Mouse (Mus musculus) common myeloid progenitor, adult 5-6 weeks (primary cell): ENCODE data around the gene Ccser2. TPM values are rescaled to one million over a fixed set of nuclear protein-coding genes. Genes with fewer than 3 reads are reported as not detected.
A peak's percentile ranks its signal among the peaks of the same experiment; 100 is the strongest.

Source experiments
- ATAC-seq: replicated peaks from 2 replicates; pipeline ENCODE4 v1.8.0; 2016; ENCODE audit warnings: low read depth, mild to moderate bottlenecking, moderate TSS enrichment, inconsistent platforms; ENCODE audit not compliant: poor library complexity, severe bottlenecking
- total RNA-seq: library from RNA; stranded (forward); fragments of 200-1000, 187-1606 nt; gene quantifications from 2 replicates; pipeline ENCODE4 v1.2.3, GENCODE M21; 2017

Ccser2 gene
- total RNA-seq, 1 experiment from 2014 or later = 11.9 TPM

DNA sequence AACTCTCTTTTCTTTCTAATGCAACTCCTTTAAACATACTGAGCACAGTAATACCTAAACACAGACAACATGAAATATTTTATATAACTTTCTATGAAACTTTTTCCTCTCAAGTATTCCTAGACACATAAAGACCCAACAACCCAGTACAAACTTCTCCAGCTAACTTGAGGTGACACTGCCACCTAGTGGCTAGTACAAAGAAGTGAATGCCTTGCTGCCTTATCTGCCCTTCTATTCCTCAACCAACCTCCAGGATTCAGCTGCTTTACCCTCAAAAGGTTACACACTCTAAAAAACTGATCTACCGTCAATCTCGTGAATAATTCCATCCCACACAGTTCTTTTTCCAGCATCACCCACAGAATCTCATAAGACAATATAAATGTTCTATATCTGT, 16.4 kb downstream of the Ccser2 start:
- ATAC-seq = peak; percentile 94

DNA sequence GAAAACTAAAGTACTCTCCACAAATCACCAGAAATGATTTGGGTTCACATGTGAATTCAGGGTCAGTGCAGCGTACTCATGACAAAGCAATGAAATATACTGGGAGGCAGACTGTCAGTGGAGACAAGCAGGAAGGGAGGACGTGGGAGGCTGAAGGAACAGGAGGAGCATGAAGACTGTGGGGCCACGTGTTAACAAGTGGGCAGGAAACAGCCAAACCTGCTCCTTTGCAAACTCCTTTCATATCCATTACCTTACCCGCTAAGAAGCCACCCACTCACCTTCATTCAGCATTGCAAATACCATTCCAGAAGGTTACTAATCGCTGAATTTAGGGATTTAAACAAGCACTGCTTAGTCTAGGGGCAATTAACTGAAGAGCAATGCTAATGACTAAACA, 25.9 kb downstream of the Ccser2 start:
- no peak for ATAC-seq

DNA sequence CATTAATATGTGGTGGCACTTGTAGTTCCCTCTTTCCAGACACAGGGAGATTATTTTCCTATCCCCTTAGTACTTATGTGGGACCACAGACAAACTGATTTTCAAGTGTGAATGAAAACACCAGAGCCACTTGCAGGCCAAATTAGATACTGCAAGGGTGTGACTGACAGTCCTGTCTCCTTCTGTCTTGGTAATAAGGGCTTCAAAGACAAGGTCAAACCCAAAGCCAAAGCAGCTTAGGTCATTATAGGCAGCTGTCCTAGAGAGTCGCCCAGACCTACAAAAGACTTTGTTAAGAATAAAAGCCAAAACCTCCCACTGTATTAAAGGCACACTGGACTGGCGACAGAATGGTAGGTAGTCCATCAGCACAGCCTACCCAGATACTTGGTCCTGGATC, 30.6 kb downstream of the Ccser2 start:
- ATAC-seq = no peak

DNA sequence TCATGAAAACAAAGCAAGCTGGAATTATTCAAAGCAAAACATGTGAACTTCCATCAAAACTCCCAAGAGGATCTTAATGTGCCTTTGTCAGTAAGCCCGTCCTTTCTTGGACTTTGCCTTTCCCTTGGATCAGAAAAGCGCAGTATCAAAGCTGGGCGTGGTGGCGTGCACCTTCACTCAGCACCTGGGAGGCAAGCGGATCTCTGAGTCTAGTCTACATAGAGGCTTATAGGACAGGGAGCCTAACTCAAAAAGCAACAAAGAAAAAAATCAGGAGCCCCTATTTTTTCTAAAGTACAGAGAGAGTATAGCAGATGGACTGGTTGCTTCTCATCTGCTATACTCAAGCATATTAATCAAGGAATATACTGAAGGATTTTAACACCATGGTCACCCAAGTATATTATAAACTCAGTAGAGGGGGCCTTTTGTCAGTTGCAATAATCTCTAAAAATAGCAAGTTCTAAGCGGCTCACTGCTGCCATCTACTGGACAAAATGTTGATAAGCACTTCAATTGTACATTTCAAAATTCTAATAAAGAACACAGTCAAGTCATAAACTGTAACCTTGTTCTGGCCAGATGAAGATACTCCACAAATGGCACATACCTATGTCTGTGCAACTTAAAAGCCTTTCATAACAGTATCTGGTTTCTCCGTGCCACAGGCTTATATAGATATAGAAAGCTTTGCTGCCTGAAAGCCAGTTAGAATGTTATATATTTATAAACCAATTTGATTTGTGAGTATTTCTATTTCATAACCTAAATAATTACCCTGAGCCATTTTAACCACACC, 31.3 kb downstream of the Ccser2 start:
- ATAC-seq = peak; percentile 84

DNA sequence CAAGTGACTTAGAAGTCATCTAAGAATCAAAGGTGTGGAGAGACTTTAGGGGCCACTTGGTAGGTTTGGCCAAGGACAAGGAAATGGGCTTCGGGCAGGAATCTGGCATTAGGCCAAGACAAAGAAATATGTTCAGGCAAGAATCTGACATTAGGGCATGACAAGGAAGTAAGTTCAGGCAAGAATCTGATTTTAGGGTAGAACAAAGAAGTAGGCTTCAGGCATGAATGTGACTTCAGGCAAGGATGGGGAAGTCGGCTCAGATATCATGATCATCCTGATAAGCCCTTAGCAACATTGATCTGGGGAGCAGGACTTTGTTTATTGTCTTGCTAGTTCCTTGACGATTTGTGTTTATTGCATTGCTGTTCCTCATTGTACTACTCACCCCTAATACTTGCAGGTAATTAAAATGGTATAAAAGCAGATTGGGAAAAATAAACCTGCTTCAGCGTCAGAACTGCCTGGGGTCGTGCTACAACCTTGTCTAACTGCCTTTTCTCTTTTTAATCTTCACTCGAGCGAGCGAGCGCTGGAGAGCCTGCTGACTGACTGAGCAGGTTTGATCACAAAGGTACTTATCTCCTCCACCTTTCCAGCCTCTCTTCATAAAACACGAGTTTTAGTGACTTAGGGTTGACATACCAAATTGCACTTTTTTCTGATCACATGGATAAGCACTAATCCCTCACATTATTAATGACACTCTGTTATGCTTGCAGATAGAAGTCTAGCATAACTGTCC, 35.8 kb downstream of the Ccser2 start:
- peak; percentile 54 for ATAC-seq

DNA sequence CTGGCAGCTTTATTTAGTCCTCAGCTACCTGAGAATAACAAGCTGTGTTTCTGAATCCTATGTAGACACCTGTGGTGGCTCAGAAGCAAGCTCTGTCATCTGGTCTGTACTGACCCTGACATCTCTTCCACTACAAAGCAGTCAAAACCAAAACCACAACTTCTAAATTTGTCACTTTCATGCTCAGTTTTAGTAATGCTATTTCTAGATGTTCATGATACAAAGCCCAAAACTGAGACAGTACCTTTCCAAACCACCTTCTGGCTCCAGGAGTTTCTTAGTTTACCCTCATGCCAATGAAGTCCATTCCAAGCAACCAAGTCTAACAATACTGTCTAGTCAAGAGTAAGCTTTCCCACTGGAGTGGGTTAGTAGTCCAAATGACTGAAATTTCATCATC, 36.5 kb downstream of the Ccser2 start:
- ATAC-seq = no peak

DNA sequence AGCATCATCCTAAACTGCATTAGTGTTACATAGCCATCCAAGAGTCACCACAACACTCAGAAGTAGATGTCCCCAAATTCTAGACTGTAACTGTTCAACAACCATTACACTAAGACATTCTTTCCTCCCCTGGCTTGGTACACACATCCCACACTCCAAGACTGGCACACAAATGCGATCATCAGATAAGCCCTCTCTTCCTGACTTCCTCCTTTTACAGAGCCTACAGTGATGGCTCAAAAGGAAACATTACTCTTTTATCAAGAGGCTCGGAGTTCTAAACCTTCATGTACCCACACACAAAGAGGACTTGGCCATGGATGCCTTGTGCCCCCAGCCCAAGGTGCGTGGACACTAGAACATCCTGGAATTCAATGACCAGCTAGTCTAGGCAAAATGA, 45.2 kb downstream of the Ccser2 start:
- no peak for ATAC-seq

DNA sequence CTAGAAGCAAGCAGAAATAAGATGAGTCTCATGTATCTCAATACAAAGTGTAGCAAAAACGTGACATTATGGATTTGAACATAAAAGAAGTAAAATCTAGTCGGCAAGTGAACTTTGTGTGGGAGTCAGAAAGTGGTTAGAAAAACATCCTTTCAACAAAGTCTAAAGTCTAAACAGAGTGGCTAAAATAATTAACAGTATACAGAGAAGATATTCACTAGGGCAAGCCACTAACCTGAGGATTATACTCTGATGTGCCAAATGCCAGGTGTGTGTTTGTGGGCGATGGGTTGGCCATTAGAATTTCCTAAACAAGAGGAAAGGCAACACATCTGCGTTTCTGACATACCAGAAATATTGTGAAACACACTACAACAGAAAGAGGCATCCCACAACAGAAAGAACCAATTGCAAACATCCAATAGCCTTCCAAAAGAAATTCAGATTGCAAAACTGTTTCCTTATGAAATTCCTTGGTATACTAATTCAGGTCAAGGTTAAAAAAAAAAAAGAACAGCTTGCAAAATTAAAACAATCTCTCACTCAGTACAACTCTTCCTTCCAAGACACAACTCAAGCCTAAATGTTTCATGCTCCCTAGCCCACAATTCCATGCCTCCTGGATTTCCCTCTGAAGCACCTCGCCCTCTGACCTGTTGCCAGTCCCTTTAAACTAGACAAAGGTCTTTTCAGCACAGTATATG, 47.1 kb downstream of the Ccser2 start:
- ATAC-seq = no peak

DNA sequence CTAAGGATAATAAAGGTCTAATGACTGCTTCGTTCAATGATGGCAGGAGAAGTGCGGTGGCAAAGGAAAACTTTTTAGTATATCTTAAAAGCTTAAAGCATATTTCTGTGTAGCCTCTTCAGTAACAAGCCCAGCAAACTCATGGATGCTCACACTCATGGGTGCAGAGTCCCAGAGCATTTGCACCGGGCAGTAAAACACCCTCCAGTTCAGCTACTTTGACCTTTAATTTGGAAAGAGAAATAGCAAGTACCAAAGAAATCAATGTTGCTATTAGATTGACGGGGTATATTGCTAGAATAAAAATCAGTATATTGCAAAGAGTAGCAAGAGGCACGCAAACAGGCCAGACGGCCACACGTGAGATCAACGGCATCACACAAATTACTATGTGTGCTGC, 48.7 kb downstream of the Ccser2 start:
- no peak for ATAC-seq

DNA sequence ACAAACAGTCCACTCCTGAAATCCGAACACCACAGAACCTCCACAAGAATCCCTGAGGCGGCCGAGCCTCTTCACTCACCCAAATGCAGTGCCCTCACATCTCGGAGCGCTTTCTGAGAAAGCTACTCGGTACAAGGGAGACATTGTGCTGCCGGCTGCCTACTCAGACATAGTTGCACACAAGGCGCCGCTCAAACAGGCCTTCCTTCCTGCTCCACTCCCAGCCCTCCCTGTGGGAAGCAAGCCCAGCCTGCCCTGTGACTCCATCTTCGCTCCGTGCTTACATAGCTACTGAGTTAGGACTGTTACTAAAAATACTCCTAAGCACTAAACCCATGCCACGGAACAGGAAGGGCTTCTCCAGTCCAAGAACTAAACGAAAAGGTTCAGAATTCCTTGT, 49.4 kb downstream of the Ccser2 start:
- ATAC-seq = peak; percentile 37; the same call in 1 of the 2 replicates

DNA sequence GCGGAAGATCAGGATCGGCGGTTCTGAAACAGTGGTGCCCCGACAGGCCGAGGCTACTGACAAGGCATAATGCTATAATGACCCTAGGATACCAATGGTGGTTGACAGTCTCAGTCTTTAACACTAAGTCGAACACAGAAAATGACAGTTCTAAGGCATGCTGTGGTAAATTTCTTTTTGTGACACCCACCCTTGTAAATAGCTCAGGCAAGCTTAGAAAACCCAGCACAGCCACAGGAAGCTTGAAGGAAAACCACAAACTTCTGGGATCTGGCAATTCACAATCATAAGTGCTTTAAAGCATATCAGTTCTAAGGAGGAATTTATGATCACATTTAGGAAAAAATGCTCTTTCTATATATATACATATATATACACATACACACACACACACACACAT, 53.4 kb downstream of the Ccser2 start:
- ATAC-seq = peak; percentile 58; the same call in 1 of the 2 replicates

DNA sequence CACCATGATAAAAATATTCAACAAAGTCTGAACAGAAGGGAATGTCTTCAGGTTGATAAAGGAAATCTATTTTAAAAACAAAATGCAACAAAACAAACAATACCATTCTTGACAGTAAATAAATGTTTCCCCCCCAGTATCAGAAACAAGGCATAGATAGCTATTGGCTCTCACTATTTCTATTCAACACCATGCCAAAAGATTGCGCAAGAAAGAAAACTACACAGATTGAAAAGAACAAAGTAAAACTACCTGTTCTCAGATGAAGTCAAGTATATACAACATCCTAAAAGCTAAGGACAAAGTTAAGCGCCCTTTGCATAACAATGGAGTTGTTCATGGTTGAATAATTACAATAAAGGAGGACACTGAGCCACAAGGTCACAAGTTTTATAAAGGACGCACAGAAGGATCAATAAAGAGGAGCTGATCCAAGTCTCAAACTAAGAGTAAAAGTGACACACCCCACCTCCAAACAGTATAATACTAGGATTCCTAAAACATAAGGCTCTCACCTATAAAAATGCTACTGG, 54.0 kb downstream of the Ccser2 start:
- ATAC-seq = no peak

DNA sequence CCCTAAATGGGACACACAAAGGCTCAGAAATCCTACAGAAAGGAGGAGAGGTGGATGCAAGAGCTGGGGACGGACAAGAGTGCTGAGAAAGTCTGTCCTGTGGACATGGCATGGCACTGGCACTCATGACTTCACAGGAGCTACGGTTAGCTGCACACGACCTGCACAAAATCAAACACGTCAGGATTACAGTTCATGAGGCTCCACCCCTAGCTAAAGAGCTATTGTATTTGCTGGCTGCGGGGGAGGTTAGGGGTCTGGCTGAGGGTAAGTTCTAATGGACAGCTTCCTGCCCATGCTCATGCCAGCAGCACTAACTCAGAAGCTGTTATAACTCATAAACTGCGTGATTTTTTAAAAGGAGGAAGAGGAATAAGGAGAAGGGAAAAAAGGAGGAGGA, 56.8 kb downstream of the Ccser2 start:
- ATAC-seq = no peak

DNA sequence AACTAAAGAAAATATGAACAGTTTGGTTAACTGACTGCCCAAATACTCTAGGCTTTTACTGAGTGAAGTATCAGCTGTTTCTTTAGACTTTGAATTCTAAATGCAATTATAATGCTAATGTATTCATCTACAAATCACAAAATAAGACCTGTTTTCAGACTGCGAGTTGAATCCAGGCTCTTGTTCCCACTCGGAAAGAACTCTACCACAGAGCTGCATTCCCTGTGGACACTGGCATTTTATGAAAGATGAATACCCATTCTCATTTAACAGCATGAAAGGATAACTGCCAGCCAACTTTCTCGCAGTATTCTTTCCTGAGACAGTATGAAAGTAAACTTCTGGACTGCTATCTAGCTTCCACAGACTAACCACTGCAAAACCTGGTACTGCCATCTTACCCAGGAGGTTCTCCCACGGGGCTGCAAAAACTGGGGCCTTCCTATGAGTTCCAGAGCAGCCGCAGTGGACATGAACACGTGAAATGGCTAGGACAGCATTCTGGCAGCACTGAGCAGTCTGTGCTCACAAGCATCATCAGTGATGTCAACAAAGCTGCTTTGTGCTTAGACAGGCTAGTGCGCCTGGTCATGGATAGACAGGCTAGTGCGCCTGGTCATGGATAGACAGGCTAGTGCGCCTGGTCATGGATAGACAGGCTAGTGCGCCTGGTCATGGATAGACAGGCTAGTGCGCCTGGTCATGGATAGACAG, 62.6 kb downstream of the Ccser2 start:
- ATAC-seq = no peak

DNA sequence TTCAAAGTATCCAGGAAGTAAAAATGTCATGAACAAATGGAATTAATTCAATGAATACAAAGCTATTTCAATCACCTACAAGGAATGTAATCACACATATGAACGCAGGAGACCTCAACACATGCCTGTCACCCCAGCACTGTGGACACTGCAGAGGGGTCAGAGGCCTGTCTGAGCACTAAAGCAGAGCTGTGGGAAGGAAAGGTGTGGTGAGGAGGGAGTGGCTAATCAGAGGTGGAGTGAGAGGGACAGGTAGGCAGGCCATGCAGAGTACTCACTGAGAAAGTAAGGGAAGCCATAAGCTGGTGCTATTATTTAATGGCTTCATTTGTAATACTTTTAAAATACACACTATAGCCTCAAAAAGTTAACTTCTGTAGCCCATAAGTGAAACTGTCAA, 64.4 kb downstream of the Ccser2 start:
- ATAC-seq = no peak

DNA sequence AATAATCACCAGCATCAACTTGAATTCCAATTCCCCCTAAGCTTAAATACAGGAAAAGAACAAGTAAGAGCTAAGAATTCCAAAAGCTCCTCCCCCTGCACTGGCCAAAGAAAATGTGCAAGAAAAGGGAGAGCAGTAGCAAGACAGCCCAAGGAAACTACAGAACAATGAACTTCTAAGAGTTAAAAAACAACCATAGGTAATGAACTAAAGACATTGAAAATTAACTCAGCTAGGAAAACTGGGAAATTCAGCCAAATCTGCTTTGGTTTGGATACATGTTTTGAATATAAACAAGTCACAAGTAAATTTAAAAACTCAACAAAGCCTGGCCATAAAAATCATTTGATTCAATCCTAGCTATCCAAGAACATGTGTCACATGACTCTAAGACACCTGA, 67.7 kb downstream of the Ccser2 start:
- no peak for ATAC-seq

DNA sequence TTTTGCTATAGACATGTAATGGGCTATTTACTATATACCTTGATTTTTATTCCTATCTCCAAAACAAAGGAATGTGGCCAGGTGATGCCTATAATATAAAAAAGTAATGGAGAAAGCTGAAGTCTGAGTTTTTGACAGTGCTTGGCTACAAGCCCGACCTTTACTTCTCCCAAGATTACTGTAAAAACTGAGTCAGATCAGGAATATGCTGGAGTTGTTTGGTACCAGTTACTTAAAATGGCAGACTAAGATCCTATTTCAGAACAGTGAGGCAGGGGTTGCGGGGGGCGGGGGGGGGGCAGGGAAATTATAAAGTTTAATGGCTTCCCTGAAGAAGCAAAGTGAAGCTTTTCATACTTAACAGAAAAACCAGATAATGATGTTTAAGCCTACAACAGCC, 73.9 kb downstream of the Ccser2 start:
- ATAC-seq = no peak

DNA sequence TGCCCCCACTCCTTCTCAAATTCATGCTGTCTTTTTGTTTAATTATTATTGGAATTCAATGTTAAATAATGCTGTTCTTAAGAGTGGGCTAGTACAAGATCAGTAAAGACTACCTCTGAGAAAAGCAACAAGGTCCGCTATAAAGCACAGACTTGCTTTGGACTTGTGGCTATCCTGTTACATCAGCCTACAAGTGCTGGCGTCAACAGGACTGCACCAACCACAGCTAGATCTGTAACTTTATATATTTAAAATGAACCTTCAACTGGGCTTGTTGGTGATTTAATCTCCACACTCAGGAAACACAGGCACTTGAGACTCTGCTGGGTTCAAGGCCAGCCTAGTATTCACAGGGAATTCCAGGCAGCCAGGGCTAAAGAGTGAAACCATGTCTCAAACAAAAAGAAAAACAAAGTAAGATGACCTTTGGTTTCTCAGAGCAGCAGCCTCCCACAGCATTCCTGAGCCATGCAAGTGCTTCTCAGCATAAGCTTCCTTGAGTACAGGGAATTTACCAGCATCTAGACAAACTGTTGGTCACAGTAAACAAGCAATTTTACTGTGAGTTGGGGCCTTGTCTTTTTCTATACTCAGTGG, 75.7 kb downstream of the Ccser2 start:
- no peak for ATAC-seq

DNA sequence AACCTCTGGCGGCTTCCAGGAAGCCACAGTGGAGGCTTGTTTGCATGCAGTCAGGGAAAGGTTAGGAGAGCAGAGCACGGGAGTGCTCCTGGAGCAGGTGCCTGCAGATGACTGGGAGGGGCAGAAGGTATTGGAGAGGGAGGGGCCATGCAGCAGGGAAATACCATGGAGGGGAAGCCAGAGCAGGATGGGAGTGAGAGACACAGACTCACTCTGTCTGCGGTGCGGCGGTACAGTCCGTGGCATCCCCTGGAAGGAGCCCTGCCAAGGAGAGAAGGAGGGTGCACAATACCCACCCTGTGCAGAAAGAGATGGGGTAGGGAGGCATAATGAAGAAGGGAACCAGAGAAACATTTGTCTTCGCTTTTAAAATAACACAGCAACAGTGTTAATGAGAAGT, 78.4 kb downstream of the Ccser2 start:
- no peak for ATAC-seq

DNA sequence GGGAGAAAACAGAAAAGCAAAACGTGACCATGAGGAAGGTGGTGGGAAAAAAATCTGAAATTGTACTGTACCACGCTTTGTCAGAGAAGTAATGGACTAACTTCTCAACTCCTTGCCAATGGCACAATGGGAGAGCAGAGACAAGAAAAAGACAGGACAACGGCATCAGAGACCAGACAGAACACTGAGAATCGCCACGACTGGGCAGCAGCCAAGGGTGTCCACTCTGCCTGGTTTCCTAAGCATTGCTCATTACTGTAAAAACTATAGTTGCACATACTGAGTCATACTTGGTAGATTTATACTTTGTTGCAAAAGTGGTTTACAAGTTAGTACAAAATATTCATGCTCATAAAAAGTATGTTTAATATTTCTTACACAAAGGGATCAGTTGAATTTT, 82.9 kb downstream of the Ccser2 start:
- ATAC-seq = no peak
